Mouse (Mus musculus) forebrain, postnatal 0 days (tissue): Measurements from ENCODE around the gene Dab1. TPM values are rescaled to one million over a fixed set of nuclear protein-coding genes. Genes with fewer than 3 reads are reported as not detected.

Source experiments
- ATAC-seq: fragments of 200-750 bp; cut with Nextera tagmentation; 2 replicates; pipeline ENCODE4 v1.8.0; 2017; ENCODE audit warnings: mild to moderate bottlenecking, moderate library complexity
- DNase-seq: peaks from one replicate; pipeline ENCODE4 v3.0.0-alpha.2; 2015
- H3K27ac ChIP-seq: fragments of 300-500 bp; sonication (generic); 2 replicates; pipeline ENCODE4 v1.5.1; 2014; ENCODE audit warnings: low read depth, mild to moderate bottlenecking, antibody characterized with exemption, low read length, moderate library complexity, mixed read lengths
- H3K27me3 ChIP-seq: fragments of 300-500 bp; sonication (generic); 2 replicates; pipeline ENCODE4 v1.6.1; 2014; ENCODE audit warnings: mild to moderate bottlenecking, low read length, mixed read lengths; ENCODE audit not compliant: insufficient read depth
- H3K36me3 ChIP-seq: fragments of 300-500 bp; sonication (generic); 2 replicates; pipeline ENCODE4 v1.6.1; 2014; ENCODE audit warnings: mild to moderate bottlenecking, moderate library complexity; ENCODE audit not compliant: insufficient read depth
- H3K4me1 ChIP-seq: fragments of 300-500 bp; sonication (generic); 2 replicates; pipeline ENCODE4 v1.6.1; 2014; ENCODE audit warnings: antibody characterized with exemption; ENCODE audit not compliant: insufficient read depth
- H3K4me2 ChIP-seq: fragments of 300-500 bp; sonication (generic); 2 replicates; pipeline ENCODE4 v1.6.1; 2014; ENCODE audit warnings: low read depth, mild to moderate bottlenecking, moderate library complexity
- H3K4me3 ChIP-seq: fragments of 300-500 bp; sonication (generic); 2 replicates; pipeline ENCODE4 v1.5.1; 2014; ENCODE audit warnings: low read depth, low read length, mixed read lengths
- H3K9ac ChIP-seq: fragments of 300-500 bp; sonication (generic); 2 replicates; pipeline ENCODE4 v1.6.1; 2014; ENCODE audit warnings: mild to moderate bottlenecking
- H3K9me3 ChIP-seq: fragments of 300-500 bp; sonication (generic); 2 replicates; pipeline ENCODE4 v1.6.1; 2016; ENCODE audit warnings: low read length
- CTCF ChIP-seq: sonication (generic); IDR thresholded peaks from 2 replicates; pipeline ENCODE4 v1.5.1; 2016; ENCODE audit warnings: antibody characterized with exemption, control low read depth, low read depth
- WGBS: fragments of 180-500 bp; shearing (Covaris S2); extraction: QIAGEN DNeasy Blood & Tissue Kit; methylation state at CpG from one replicate; pipeline ENCODE4 v1.1.7; 2014; 5-methylcytosine and 5-hydroxymethylcytosine counted together
- polyA plus RNA-seq: library from polyadenylated mRNA; unstranded; fragments of >200 nt; fragmentation: Nextera tagmentation; extraction: Ambion mirVana; gene quantifications from 2 replicates; pipeline ENCODE4 v1.2.1, GENCODE M21; 2015
- total RNA-seq: library from RNA; depleted of rRNA; stranded (reverse); fragments of >200 nt; gene quantifications from 2 replicates; pipeline ENCODE4 v1.2.3, GENCODE M21; 2014

The Dab1 gene
- total and polyA plus RNA-seq, 2 experiments from 2014 or later: 64.8 to 141 TPM

GRCm38 (mm10) chr4:103896806-103897205 lies 277.6 kb downstream of the Dab1 start:
- DNase-seq (no peak), ATAC-seq (peak; percentile 18; the same call in 1 of the 2 replicates)
- WGBS: 86% methylated on average over 4 of the region's 4 CpGs
- H3K9me3 ChIP-seq: no peaks in the 10 kb centered on the region
- no peaks in the 10 kb centered on the region for H3K4me1 ChIP-seq
- H3K27ac ChIP-seq: no peak overlapping the region
- no peak for TF ChIP-seq CTCF
- H3K27me3 ChIP-seq: no peaks in the 10 kb centered on the region
- no peaks in the 10 kb centered on the region for H3K36me3 ChIP-seq
- H3K4me2 ChIP-seq: no peak overlapping the region
- H3K4me3 ChIP-seq: no peak overlapping the region
- no peak overlapping the region for H3K9ac ChIP-seq

- TF ChIP-seq CTCF: no peak
- 42% methylated on average over 6 of the region's 6 CpGs for WGBS
- no peak for DNase-seq
These were observed 278.5 kb downstream of the Dab1 start for GRCm38 (mm10) chr4:103897702-103898101.

GRCm38 (mm10) chr4:103911441-103911840 lies 292.3 kb downstream of the Dab1 start:
- Histone ChIP-seq H3K27me3 (no peaks in the 10 kb centered on the region), H3K4me2 (no peak overlapping the region), H3K36me3 (no peaks in the 10 kb centered on the region), H3K9ac (no peak overlapping the region), H3K27ac (no peak overlapping the region), H3K4me1 (no peaks in the 10 kb centered on the region), H3K9me3 (no peaks in the 10 kb centered on the region), H3K4me3 (no peak overlapping the region)
- ATAC-seq (no peak), DNase-seq (no peak)
- no peak for TF ChIP-seq CTCF
- WGBS: 63% methylated on average over 4 of the region's 4 CpGs

More at GRCm38 (mm10) chr4:103897702-103898101, 278.5 kb downstream of the Dab1 start:
- no peaks in the 10 kb centered on the region for H3K4me1 ChIP-seq
- no peak for ATAC-seq
- H3K9ac ChIP-seq: no peak overlapping the region
- H3K9me3 ChIP-seq: no peaks in the 10 kb centered on the region
- no peaks in the 10 kb centered on the region for H3K36me3 ChIP-seq
- no peak overlapping the region for H3K4me2 ChIP-seq
- no peak overlapping the region for H3K4me3 ChIP-seq
- no peak overlapping the region for H3K27ac ChIP-seq
- no peaks in the 10 kb centered on the region for H3K27me3 ChIP-seq

- H3K4me1 ChIP-seq: no peaks in the 10 kb centered on the region
- ATAC-seq (no peak), DNase-seq (no peak)
- no peak for TF ChIP-seq CTCF
- no peaks in the 10 kb centered on the region for H3K36me3 ChIP-seq
- H3K9me3 ChIP-seq: no peaks in the 10 kb centered on the region
- 85% methylated on average over 6 of the region's 6 CpGs for WGBS
- no peak overlapping the region for H3K27ac ChIP-seq
- no peak overlapping the region for H3K4me3 ChIP-seq
- no peak overlapping the region for H3K9ac ChIP-seq
- no peaks in the 10 kb centered on the region for H3K27me3 ChIP-seq
- no peak overlapping the region for H3K4me2 ChIP-seq
These were observed 292.9 kb downstream of the Dab1 start for GRCm38 (mm10) chr4:103912071-103912470.

- Histone ChIP-seq H3K27me3 (no peaks in the 10 kb centered on the region), H3K9me3 (no peaks in the 10 kb centered on the region), H3K4me3 (no peak overlapping the region), H3K27ac (0 out of 2 replicates have a peak overlapping the region, but pooled peaks have one; percentile 5), H3K4me2 (no peak overlapping the region), H3K9ac (no peak overlapping the region), H3K36me3 (no peaks in the 10 kb centered on the region), H3K4me1 (peaks cover 9% of the 10 kb centered on the region; the same call in 1 of the 2 replicates)
- 25% methylated on average over 3 of the region's 3 CpGs for WGBS
- DNase-seq: peak; percentile 41
- peak; percentile 84 for ATAC-seq
- no peak for TF ChIP-seq CTCF
These were observed 303.3 kb downstream of the Dab1 start for GRCm38 (mm10) chr4:103922431-103922931.

- no peak for ATAC-seq
These were observed 307.5 kb downstream of the Dab1 start for GRCm38 (mm10) chr4:103926682-103927081.

GRCm38 (mm10) chr4:103929631-103930030 lies 310.5 kb downstream of the Dab1 start:
- Histone ChIP-seq H3K4me1 (no peaks in the 10 kb centered on the region), H3K4me2 (no peak overlapping the region), H3K9ac (no peak overlapping the region), H3K27me3 (no peaks in the 10 kb centered on the region), H3K36me3 (no peaks in the 10 kb centered on the region), H3K27ac (no peak overlapping the region), H3K4me3 (no peak overlapping the region), H3K9me3 (no peaks in the 10 kb centered on the region)
- no peak for TF ChIP-seq CTCF
- ATAC-seq (no peak; the same call in 1 of the 2 replicates), DNase-seq (no peak)

More at GRCm38 (mm10) chr4:103926682-103927081, 307.5 kb downstream of the Dab1 start:
- H3K9ac ChIP-seq: no peak overlapping the region
- peaks cover 9% of the 10 kb centered on the region; the same call in 1 of the 2 replicates for H3K4me1 ChIP-seq
- no peaks in the 10 kb centered on the region for H3K27me3 ChIP-seq
- no peaks in the 10 kb centered on the region for H3K36me3 ChIP-seq
- no peak overlapping the region for H3K27ac ChIP-seq
- no peak overlapping the region for H3K4me3 ChIP-seq
- no peak for DNase-seq
- WGBS: 56% methylated on average over 5 of the region's 5 CpGs
- TF ChIP-seq CTCF: no peak
- H3K9me3 ChIP-seq: no peaks in the 10 kb centered on the region
- no peak overlapping the region for H3K4me2 ChIP-seq
